ENCODE assay signal across 17 mouse cellular contexts in genomic region chr3:59808769-59809518, GRCm38 (mm10). TPM values are rescaled to one million over a fixed set of nuclear protein-coding genes. Genes with fewer than 3 reads are reported as not detected.
DNase-seq lines count a peak whose midpoint lies in the region; ATAC-seq and TF ChIP-seq lines count a peak whose summit lies in the region.
"Not testable (repeated sequence)": the region's sequence is repeated elsewhere in the genome, so short reads cannot be mapped to it uniquely, and the experiment has no call there.
"Had no signal": no experiment of that assay in that cellular context is flagged by ENCODE, and none has a peak within 500 bp of the region (broad histone marks: within the 10 kb centered on the region; RNA-seq: fewer than 3 reads in every experiment).

No protein-coding gene starts in this region.

- 41% methylated on average over 7 of the region's 7 CpGs for WGBS in intestine, embryonic 15.5 days
- WGBS in intestine, postnatal 0 days, result 26% methylated on average over 7 of the region's 7 CpGs
- WGBS in kidney, embryonic 15.5 days, result 16% methylated on average over 7 of the region's 7 CpGs
- 11% methylated on average over 7 of the region's 7 CpGs for WGBS in kidney, postnatal 0 days
- 79% methylated on average over 7 of the region's 7 CpGs for WGBS in midbrain, embryonic 11.5 days

- not testable (repeated sequence) for H3K27me3 ChIP-seq in intestine, embryonic 15.5 days (replicated peaks); intestine, postnatal 0 days (replicated peaks; ENCODE audit: control insufficient read depth, insufficient read depth, low read length); kidney, embryonic 15.5 days; kidney, postnatal 0 days (ENCODE audit: insufficient read depth, low read length); midbrain, embryonic 11.5 days (ENCODE audit: control insufficient read depth, insufficient read depth, low read length)

- H3K4me1 ChIP-seq in intestine, embryonic 15.5 days (replicated peaks); intestine, postnatal 0 days (replicated peaks; ENCODE audit: control insufficient read depth, insufficient read depth, low read length); kidney, embryonic 15.5 days; kidney, postnatal 0 days (replicated peaks; ENCODE audit: insufficient read depth, low read length); midbrain, embryonic 11.5 days (ENCODE audit: control insufficient read depth, insufficient read depth, low read length): not testable (repeated sequence)

- not testable (repeated sequence) for H3K4me2 ChIP-seq in intestine, embryonic 15.5 days (replicated peaks); kidney, embryonic 15.5 days; kidney, postnatal 0 days (ENCODE audit: low read length); midbrain, embryonic 11.5 days
- H3K4me2 ChIP-seq in intestine, postnatal 0 days (replicated peaks; ENCODE audit: low read depth), result 0 out of 2 replicates have a peak overlapping the region, but pooled peaks have one; percentile 35

- H3K36me3 ChIP-seq in intestine, embryonic 15.5 days; intestine, postnatal 0 days (ENCODE audit: control insufficient read depth, insufficient read depth); kidney, embryonic 15.5 days; kidney, postnatal 0 days (ENCODE audit: insufficient read depth, low read length); midbrain, embryonic 11.5 days (ENCODE audit: control insufficient read depth, insufficient read depth, low read length): not testable (repeated sequence)

- TF ChIP-seq CTCF in intestine, postnatal 0 days (IDR thresholded peaks at IDR 0.05; ENCODE audit: low read depth); kidney, postnatal 0 days (IDR thresholded peaks at IDR 0.05; ENCODE audit: low read depth): not testable (repeated sequence)

- H3K27ac ChIP-seq in intestine, embryonic 15.5 days; intestine, postnatal 0 days (ENCODE audit: low read depth, low read length); kidney, embryonic 15.5 days; kidney, postnatal 0 days; midbrain, embryonic 11.5 days (ENCODE audit: low read depth, low read length): not testable (repeated sequence)

- H3K9ac ChIP-seq in intestine, embryonic 15.5 days; intestine, postnatal 0 days (ENCODE audit: low read depth, low read length); kidney, embryonic 15.5 days; kidney, postnatal 0 days (ENCODE audit: low read depth, low read length); midbrain, embryonic 11.5 days (ENCODE audit: low read length): not testable (repeated sequence)

- not testable (repeated sequence) for H3K4me3 ChIP-seq in intestine, embryonic 15.5 days (replicated peaks); intestine, postnatal 0 days (ENCODE audit: low read depth, low read length); kidney, embryonic 15.5 days (replicated peaks); kidney, postnatal 0 days (replicated peaks; ENCODE audit: low read depth, low read length); midbrain, embryonic 11.5 days (ENCODE audit: low read depth, low read length)

- peak; percentile 69 for DNase-seq in kidney, postnatal 0 days (ENCODE audit: low spot score)
- DNase-seq in midbrain, embryonic 11.5 days (ENCODE audit: low spot score, missing footprints), result peak; percentile 71

- H3K9me3 ChIP-seq in intestine, embryonic 15.5 days; intestine, postnatal 0 days (ENCODE audit: control insufficient read depth); kidney, embryonic 15.5 days (replicated peaks); kidney, postnatal 0 days (replicated peaks; ENCODE audit: low read length); midbrain, embryonic 11.5 days (ENCODE audit: control insufficient read depth, low read length): not testable (repeated sequence)

- peak; percentile 91 for ATAC-seq in intestine, embryonic 15.5 days
- ATAC-seq in intestine, postnatal 0 days, result peak; percentile 25; the same call in 1 of the 2 replicates
- peak; percentile 87 for ATAC-seq in kidney, embryonic 15.5 days (replicated peaks; ENCODE audit: low FRiP score)
- not testable (repeated sequence) for ATAC-seq in kidney, postnatal 0 days (replicated peaks; ENCODE audit: low FRiP score, low read depth); midbrain, embryonic 11.5 days (ENCODE audit: low FRiP score)

RNA-seq across cellular contexts. Expression of gene Gm8298, which starts 51.9 kb away (rescaled TPM):
- polyA plus RNA-seq in intestine, embryonic 15.5 days (2015; fragmentation: Nextera tagmentation; extraction: Ambion mirVana), result not detected in 2 replicates
- not detected in 2 replicates for polyA plus RNA-seq in intestine, postnatal 0 days (2015; fragmentation: Nextera tagmentation; extraction: Ambion mirVana)
- not detected in 2 replicates for polyA plus RNA-seq in kidney, embryonic 15.5 days (2015; fragmentation: Nextera tagmentation; extraction: Ambion mirVana)
- polyA plus RNA-seq in kidney, postnatal 0 days (2015; fragmentation: Nextera tagmentation; extraction: Ambion mirVana), result not detected in 2 replicates
- not detected in 2 replicates for polyA plus RNA-seq in midbrain, embryonic 11.5 days (2014; fragmentation: Nextera tagmentation; extraction: Ambion mirVana)
- polyA plus RNA-seq: activated CD4-positive, CD25-positive, alpha-beta regulatory T cell, adult 4 months; CD4-positive, CD25-positive, alpha-beta regulatory T cell, adult 4 months; cerebellum, adult 2 months; cortical plate, adult 2 months; embryonic facial prominence, embryonic 10.5 days; embryonic facial prominence, embryonic 12.5 days; embryonic facial prominence, embryonic 14.5 days; forebrain, embryonic 11.5 days; forebrain, embryonic 13.5 days; forebrain, embryonic 15.5 days; G1E; Patski had no signal
